25 mouse cellular contexts compared by ENCODE assay signal in the genomic region with DNA sequence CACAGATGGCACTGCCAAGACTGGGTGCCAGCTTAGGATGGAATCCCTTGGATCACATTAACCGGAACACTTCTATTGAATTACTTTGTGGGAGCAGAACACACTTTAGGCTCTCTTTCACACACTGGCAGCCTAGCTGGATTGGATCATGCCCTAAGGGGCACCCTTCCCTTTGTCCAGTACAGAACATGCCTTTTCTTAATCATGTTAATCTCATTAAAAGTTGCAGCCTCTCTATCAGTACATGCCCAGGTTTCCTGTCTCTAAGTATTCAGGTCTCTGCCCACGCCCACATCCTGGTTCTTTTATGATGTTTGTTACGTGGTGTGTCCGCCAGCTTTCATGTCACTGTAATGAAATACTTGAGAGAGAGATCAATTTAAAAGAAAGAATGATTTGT.
"Had no signal": no experiment of that assay in that cellular context is flagged by ENCODE, and none has a peak within 500 bp of the region (broad histone marks: within the 10 kb centered on the region; RNA-seq: fewer than 3 reads in every experiment).

No protein-coding gene starts in this region.

- H3K4me1 ChIP-seq: heart, embryonic 13.5 days; heart, embryonic 15.5 days; hindbrain, embryonic 15.5 days; kidney, embryonic 15.5 days; limb, embryonic 13.5 days; limb, embryonic 15.5 days had no signal

- H3K36me3 ChIP-seq: heart, embryonic 13.5 days; heart, embryonic 15.5 days; hindbrain, embryonic 13.5 days; hindbrain, embryonic 15.5 days; kidney, embryonic 15.5 days; limb, embryonic 13.5 days; limb, embryonic 15.5 days had no signal

- H3K4me3 ChIP-seq: gastrocnemius, adult 2 months; heart, adult 2 months; heart, embryonic 13.5 days; heart, embryonic 15.5 days; hindbrain, embryonic 13.5 days; hindbrain, embryonic 15.5 days; kidney, embryonic 15.5 days; limb, embryonic 13.5 days; limb, embryonic 15.5 days had no signal

- H3K4me2 ChIP-seq: heart, embryonic 11.5 days; heart, embryonic 13.5 days; heart, embryonic 15.5 days; hindbrain, embryonic 13.5 days; hindbrain, embryonic 15.5 days; kidney, embryonic 15.5 days; limb, embryonic 13.5 days; limb, embryonic 15.5 days had no signal

- DNase-seq: gastrocnemius, adult 2 months; gastrocnemius, postnatal 10 days; gastrocnemius, postnatal 25 days; heart, adult 2 months; heart, postnatal 4 days; kidney, adult 11 months; kidney, adult 2 months; kidney, adult 9 months; kidney, postnatal 14 days; kidney, postnatal 36 days; layer of hippocampus, adult 9-11 months; layer of hippocampus, postnatal 36 days; left cerebral cortex, postnatal 4 days had no signal

- H3K27me3 ChIP-seq: heart, embryonic 15.5 days; hindbrain, embryonic 13.5 days; hindbrain, embryonic 15.5 days; kidney, embryonic 15.5 days; limb, embryonic 13.5 days; limb, embryonic 15.5 days had no signal

- H3K9me3 ChIP-seq: heart, embryonic 13.5 days; heart, embryonic 15.5 days; hindbrain, embryonic 13.5 days; hindbrain, embryonic 15.5 days; kidney, embryonic 15.5 days; limb, embryonic 13.5 days; limb, embryonic 15.5 days had no signal

- H3K9ac ChIP-seq: heart, embryonic 13.5 days; heart, embryonic 15.5 days; hindbrain, embryonic 13.5 days; hindbrain, embryonic 15.5 days; kidney, embryonic 15.5 days; limb, embryonic 13.5 days; limb, embryonic 15.5 days had no signal

- ATAC-seq: forebrain, embryonic 16.5 days; hindbrain, postnatal 0 days; intestine, embryonic 16.5 days had no signal

- H3K27ac ChIP-seq: gastrocnemius, adult 2 months; heart, adult 2 months; heart, embryonic 13.5 days; heart, embryonic 15.5 days; hindbrain, embryonic 13.5 days; hindbrain, embryonic 15.5 days; hindbrain, postnatal 0 days; kidney, embryonic 15.5 days; kidney, postnatal 0 days; limb, embryonic 13.5 days; limb, embryonic 15.5 days had no signal
